Comparison of ENCODE assay signal across 10 mouse cellular contexts in genomic region chr4:141337986-141338385, GRCm38 (mm10). TPM values are rescaled to one million over a fixed set of nuclear protein-coding genes. Genes with fewer than 3 reads are reported as not detected.
DNase-seq lines count a peak whose midpoint lies in the region; ATAC-seq and TF ChIP-seq lines count a peak whose summit lies in the region.
"Had no signal": no experiment of that assay in that cellular context is flagged by ENCODE, and none has a peak within 500 bp of the region (broad histone marks: within the 10 kb centered on the region; RNA-seq: fewer than 3 reads in every experiment).

No protein-coding gene starts in this region.

- no peak overlapping the region for H3K4me3 ChIP-seq in kidney, embryonic 16.5 days (ENCODE audit: low read length)
- no peak overlapping the region for H3K4me3 ChIP-seq in embryonic facial prominence, embryonic 14.5 days (ENCODE audit: low read depth, low read length)
- H3K4me3 ChIP-seq in neural tube, embryonic 11.5 days (ENCODE audit: low read depth, low read length): no peak overlapping the region
- H3K4me3 ChIP-seq in liver, postnatal 0 days (ENCODE audit: low read depth, low read length): no peak overlapping the region
- H3K4me3 ChIP-seq: megakaryocyte, embryonic 14.5 days had no signal

- H3K36me3 ChIP-seq in kidney, embryonic 16.5 days (ENCODE audit: insufficient read depth, low read length): no peaks in the 10 kb centered on the region
- no peaks in the 10 kb centered on the region for H3K36me3 ChIP-seq in embryonic facial prominence, embryonic 14.5 days (ENCODE audit: control insufficient read depth, insufficient read depth, low read length)
- no peaks in the 10 kb centered on the region for H3K36me3 ChIP-seq in neural tube, embryonic 11.5 days (ENCODE audit: control insufficient read depth, insufficient read depth, low read length)
- H3K36me3 ChIP-seq in liver, postnatal 0 days (replicated peaks; ENCODE audit: insufficient read depth, low read length): no peaks in the 10 kb centered on the region

- H3K4me1 ChIP-seq in kidney, embryonic 16.5 days (ENCODE audit: insufficient read depth, low read length): peaks cover 43% of the 10 kb centered on the region
- H3K4me1 ChIP-seq in embryonic facial prominence, embryonic 14.5 days (ENCODE audit: control insufficient read depth, insufficient read depth, low read length): peaks cover 38% of the 10 kb centered on the region
- peaks cover 27% of the 10 kb centered on the region for H3K4me1 ChIP-seq in neural tube, embryonic 11.5 days (ENCODE audit: control insufficient read depth, insufficient read depth, low read length)
- no peaks in the 10 kb centered on the region for H3K4me1 ChIP-seq in liver, postnatal 0 days (ENCODE audit: insufficient read depth)
- H3K4me1 ChIP-seq: megakaryocyte, embryonic 14.5 days had no signal

- no peak overlapping the region for H3K9ac ChIP-seq in kidney, embryonic 16.5 days (replicated peaks; ENCODE audit: low read length)
- H3K9ac ChIP-seq in embryonic facial prominence, embryonic 14.5 days (ENCODE audit: low read depth, low read length): 0 out of 2 replicates have a peak overlapping the region, but pooled peaks have one; percentile 14
- no peak overlapping the region for H3K9ac ChIP-seq in neural tube, embryonic 11.5 days (ENCODE audit: low read length)
- no peak overlapping the region for H3K9ac ChIP-seq in liver, postnatal 0 days (replicated peaks)

- DNase-seq in kidney, adult 8-10 months: no peak
- peak; percentile 90 for DNase-seq in R1 (ENCODE audit: low read depth, low spot score)
- peak; percentile 65 for DNase-seq in embryonic facial prominence, embryonic 14.5 days (ENCODE audit: low spot score)
- DNase-seq in neural tube, embryonic 11.5 days (ENCODE audit: low spot score): peak; percentile 49
- DNase-seq in liver, postnatal 0 days: no peak
- DNase-seq in cerebellum, postnatal 25 days: no peak
- DNase-seq in urinary bladder, postnatal 25 days (ENCODE audit: low spot score): no peak
- DNase-seq: layer of hippocampus, postnatal 36 days had no signal

- ATAC-seq in kidney, embryonic 16.5 days (ENCODE audit: low FRiP score, low TSS enrichment): peak; percentile 69
- ATAC-seq in embryonic facial prominence, embryonic 14.5 days (ENCODE audit: low read depth): peak; percentile 64
- ATAC-seq in neural tube, embryonic 11.5 days (ENCODE audit: insufficient read depth, low FRiP score, low TSS enrichment): no peak
- no peak for ATAC-seq in liver, postnatal 0 days

- peak overlapping the region; percentile 48 for H3K27ac ChIP-seq in kidney, embryonic 16.5 days (ENCODE audit: low read length)
- peak overlapping the region; percentile 65 for H3K27ac ChIP-seq in embryonic facial prominence, embryonic 14.5 days (replicated peaks; ENCODE audit: low read depth, low read length)
- H3K27ac ChIP-seq in neural tube, embryonic 11.5 days (ENCODE audit: low read depth, low read length): no peak overlapping the region
- H3K27ac ChIP-seq in liver, postnatal 0 days (ENCODE audit: low read depth): no peak overlapping the region

- WGBS in kidney, embryonic 16.5 days: 16% methylated on average over 6 of the region's 6 CpGs
- WGBS in embryonic facial prominence, embryonic 14.5 days: 13% methylated on average over 6 of the region's 6 CpGs
- 20% methylated on average over 6 of the region's 6 CpGs for WGBS in neural tube, embryonic 11.5 days
- 51% methylated on average over 6 of the region's 6 CpGs for WGBS in liver, postnatal 0 days (ENCODE audit: insufficient replicate concordance)

- no peak for TF ChIP-seq CTCF in liver, postnatal 0 days (IDR thresholded peaks at IDR 0.05; ENCODE audit: low read depth)

- TF ChIP-seq EP300 in liver, postnatal 0 days (IDR thresholded peaks at IDR 0.05; ENCODE audit: low read depth): no peak

- H3K27me3 ChIP-seq in kidney, embryonic 16.5 days (ENCODE audit: insufficient read depth, low read length): no peaks in the 10 kb centered on the region
- no peaks in the 10 kb centered on the region for H3K27me3 ChIP-seq in embryonic facial prominence, embryonic 14.5 days (replicated peaks; ENCODE audit: control insufficient read depth, insufficient read depth, low read length)
- no peaks in the 10 kb centered on the region for H3K27me3 ChIP-seq in neural tube, embryonic 11.5 days (ENCODE audit: control insufficient read depth, insufficient read depth, low read length)
- no peaks in the 10 kb centered on the region for H3K27me3 ChIP-seq in liver, postnatal 0 days (ENCODE audit: insufficient read depth, low read length)

- no peak overlapping the region for H3K4me2 ChIP-seq in kidney, embryonic 16.5 days (replicated peaks; ENCODE audit: low read depth, low read length)
- H3K4me2 ChIP-seq in embryonic facial prominence, embryonic 14.5 days (ENCODE audit: low read depth, low read length): peak overlapping the region; percentile 26
- no peak overlapping the region for H3K4me2 ChIP-seq in neural tube, embryonic 11.5 days (ENCODE audit: low read depth)
- H3K4me2 ChIP-seq in liver, postnatal 0 days (ENCODE audit: low read depth, low read length): no peak overlapping the region

- no peaks in the 10 kb centered on the region for H3K9me3 ChIP-seq in kidney, embryonic 16.5 days (ENCODE audit: low read length)
- no peaks in the 10 kb centered on the region for H3K9me3 ChIP-seq in embryonic facial prominence, embryonic 14.5 days (ENCODE audit: control insufficient read depth, low read length)
- no peaks in the 10 kb centered on the region for H3K9me3 ChIP-seq in neural tube, embryonic 11.5 days (ENCODE audit: control insufficient read depth, low read length)
- H3K9me3 ChIP-seq in liver, postnatal 0 days (ENCODE audit: low read length): no peaks in the 10 kb centered on the region
- H3K9me3 ChIP-seq: megakaryocyte, embryonic 14.5 days had no signal

RNA-seq across cellular contexts. Expression of gene Fam131c, which starts 30.0 kb away (rescaled TPM):
- polyA plus RNA-seq in kidney, embryonic 16.5 days (2015; fragmentation: Nextera tagmentation; extraction: Ambion mirVana): 3.0 and 3.1 TPM in 2 replicates
- polyA plus RNA-seq in embryonic facial prominence, embryonic 14.5 days (2014; fragmentation: Nextera tagmentation; extraction: Ambion mirVana): 2.2 and 2.9 TPM in 2 replicates
- 0.34 and 0.85 TPM in 2 replicates for polyA plus RNA-seq in neural tube, embryonic 11.5 days (2014; fragmentation: Nextera tagmentation; extraction: Ambion mirVana)
- polyA plus RNA-seq in liver, postnatal 0 days (2015; fragmentation: Nextera tagmentation; extraction: Ambion mirVana): 0.53 and 0.96 TPM in 2 replicates

RNA-seq across cellular contexts. Expression of gene Epha2, which starts 36.9 kb away (rescaled TPM):
- 8.3 and 8.6 TPM in 2 replicates for polyA plus RNA-seq in kidney, embryonic 16.5 days (2015; fragmentation: Nextera tagmentation; extraction: Ambion mirVana)
- 2.1 and 4.2 TPM in 2 replicates for polyA plus RNA-seq in embryonic facial prominence, embryonic 14.5 days (2014; fragmentation: Nextera tagmentation; extraction: Ambion mirVana)
- 1.6 and 2.5 TPM in 2 replicates for polyA plus RNA-seq in neural tube, embryonic 11.5 days (2014; fragmentation: Nextera tagmentation; extraction: Ambion mirVana)
- 1.5 and 2.4 TPM in 2 replicates for polyA plus RNA-seq in liver, postnatal 0 days (2015; fragmentation: Nextera tagmentation; extraction: Ambion mirVana)

Comparison
In these comparisons a context has a peak if more than half of its experiments do, and no peak if none do; other contexts are left out.
1. ATAC-seq: peak in kidney, embryonic 16.5 days (single experiment) and embryonic facial prominence, embryonic 14.5 days (single experiment); none in neural tube, embryonic 11.5 days (single experiment) and liver, postnatal 0 days (single experiment).
2. H3K27ac ChIP-seq: peak in kidney, embryonic 16.5 days (single experiment) and embryonic facial prominence, embryonic 14.5 days (single experiment); none in neural tube, embryonic 11.5 days (single experiment) and liver, postnatal 0 days (single experiment).
3. DNase-seq: peak in R1 (single experiment), embryonic facial prominence, embryonic 14.5 days (single experiment) and neural tube, embryonic 11.5 days (single experiment); none in kidney, adult 8-10 months (0 of 2), liver, postnatal 0 days (single experiment), cerebellum, postnatal 25 days (0 of 2) and urinary bladder, postnatal 25 days (single experiment).